Mouse (Mus musculus): ENCODE measurements around the gene Gfod1. TPM values are rescaled to one million over a fixed set of nuclear protein-coding genes. Genes with fewer than 3 reads are reported as not detected.

The Gfod1 gene
- polyA plus RNA-seq, 1 experiment, result 4.4 TPM

DNA sequence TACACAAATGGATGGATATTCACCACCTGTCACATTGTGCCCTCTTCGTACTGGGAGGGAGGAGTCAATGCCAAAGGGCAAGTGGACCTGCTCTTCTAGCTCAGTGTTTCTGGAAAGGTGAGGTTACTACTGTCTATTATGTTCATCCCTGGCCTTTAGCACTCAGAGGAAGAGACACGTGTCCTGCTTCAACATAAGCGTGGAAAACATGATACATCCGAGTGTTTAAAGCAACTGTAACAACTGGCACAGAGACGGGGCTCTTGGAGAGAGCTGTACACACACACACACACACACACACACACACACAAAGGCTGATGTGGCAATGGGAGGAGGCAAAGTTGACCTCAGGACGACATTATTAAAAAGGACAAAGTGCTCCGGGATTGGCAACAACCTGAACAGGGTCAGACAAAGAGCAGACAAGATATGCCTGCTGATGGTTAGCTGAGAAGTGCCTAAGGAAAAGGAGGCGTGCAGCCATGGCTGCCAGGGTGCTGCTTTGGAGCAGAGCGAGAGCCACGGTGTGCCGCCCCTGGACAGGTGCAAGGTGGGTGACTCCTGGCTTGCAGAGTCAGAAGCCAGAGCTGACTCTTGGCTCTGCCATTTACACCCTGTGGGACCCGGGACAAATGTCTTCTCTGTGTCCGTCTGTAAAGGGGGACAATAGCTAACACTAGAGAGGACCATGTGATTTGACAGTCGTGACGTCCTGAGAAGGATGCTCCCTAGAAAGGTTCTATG lies 1.4 kb upstream of the Gfod1 start:
- Histone ChIP-seq H3K27ac (replicated peaks; ENCODE audit: low read depth, low read length) (no peak overlapping the region), H3K4me3 (ENCODE audit: insufficient read depth, low read depth, low read length) (no peak overlapping the region), H3K4me1 (ENCODE audit: control insufficient read depth, insufficient read depth, insufficient read length, low read length) (0 out of 2 replicates have a peak, but pooled peaks cover 2% of the 10 kb centered on the region)

DNA sequence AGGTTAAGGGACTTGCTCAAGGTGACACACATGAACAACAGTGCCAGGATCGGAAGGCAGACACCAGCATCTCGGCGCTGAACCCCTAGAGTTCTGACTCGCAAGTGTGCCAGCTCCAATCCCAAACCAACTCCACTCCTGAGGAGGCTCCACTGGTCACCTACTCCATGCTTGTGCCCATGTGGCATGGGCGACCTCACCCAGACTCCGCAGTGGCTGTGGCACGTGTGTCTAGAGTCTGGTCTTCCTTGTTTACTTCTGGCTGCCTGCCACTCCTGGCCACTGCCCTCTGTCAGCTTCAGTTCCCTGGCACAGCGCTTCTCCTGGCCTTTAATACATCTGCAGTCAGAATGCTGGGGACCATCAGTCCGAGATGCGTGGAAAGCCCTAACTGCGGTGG lies 728 bp upstream of the Gfod1 start:
- peak overlapping the region; percentile 51 for H3K27ac ChIP-seq (replicated peaks; ENCODE audit: low read depth, low read length)

DNA sequence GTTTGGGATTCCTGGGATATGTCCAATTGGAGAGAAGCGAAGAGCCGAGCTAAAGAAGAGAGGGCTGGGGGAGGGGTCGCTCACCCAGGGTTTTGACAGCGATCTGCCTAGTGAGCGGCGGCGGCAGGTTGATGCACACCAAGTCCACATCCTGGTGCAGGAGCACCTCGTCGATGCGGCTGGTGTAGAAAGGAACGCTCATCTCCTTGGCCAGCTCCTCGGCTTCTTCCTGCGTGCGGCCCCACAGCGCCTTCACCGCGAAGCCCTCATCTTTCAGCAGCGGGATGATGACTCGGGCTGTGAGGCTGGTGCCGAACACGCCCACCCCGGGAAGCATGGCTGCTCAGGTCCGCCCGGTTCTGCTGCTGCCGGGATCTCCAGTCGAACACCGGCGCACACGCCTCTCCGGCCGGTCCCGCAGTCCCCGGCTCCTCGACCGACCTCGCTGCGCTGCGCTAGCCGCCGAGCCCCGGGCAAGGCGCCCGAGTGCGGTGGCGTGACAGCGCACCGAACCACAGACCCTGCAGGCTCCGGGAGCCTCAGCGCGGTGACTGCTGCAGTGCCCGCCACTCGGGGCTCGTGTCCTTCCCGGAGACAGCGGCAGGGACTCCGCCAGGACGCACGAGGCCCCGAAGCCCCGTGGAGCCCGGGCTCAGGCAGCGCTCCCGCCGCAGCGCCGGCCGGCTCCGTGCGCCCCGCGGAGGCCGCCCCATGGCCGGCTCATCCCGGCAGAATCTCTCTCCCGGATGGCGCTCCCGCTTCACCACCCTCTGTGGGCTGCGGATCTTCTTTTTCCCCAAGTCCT lies 609 bp downstream of the Gfod1 start:
- Histone ChIP-seq H3K4me1 (ENCODE audit: control insufficient read depth, insufficient read depth, insufficient read length, low read length) (0 out of 2 replicates have a peak, but pooled peaks cover 5% of the 10 kb centered on the region), H3K27ac (replicated peaks; ENCODE audit: low read depth, low read length) (peak overlapping the region; percentile 80), H3K4me3 (ENCODE audit: insufficient read depth, low read depth, low read length) (peak overlapping the region; percentile 94)

More for the DNA sequence above, 728 bp upstream of the Gfod1 start:
- 0 out of 2 replicates have a peak, but pooled peaks cover 5% of the 10 kb centered on the region for H3K4me1 ChIP-seq (ENCODE audit: control insufficient read depth, insufficient read depth, insufficient read length, low read length)
- H3K4me3 ChIP-seq (ENCODE audit: insufficient read depth, low read depth, low read length), result peak overlapping the region; percentile 57

DNA sequence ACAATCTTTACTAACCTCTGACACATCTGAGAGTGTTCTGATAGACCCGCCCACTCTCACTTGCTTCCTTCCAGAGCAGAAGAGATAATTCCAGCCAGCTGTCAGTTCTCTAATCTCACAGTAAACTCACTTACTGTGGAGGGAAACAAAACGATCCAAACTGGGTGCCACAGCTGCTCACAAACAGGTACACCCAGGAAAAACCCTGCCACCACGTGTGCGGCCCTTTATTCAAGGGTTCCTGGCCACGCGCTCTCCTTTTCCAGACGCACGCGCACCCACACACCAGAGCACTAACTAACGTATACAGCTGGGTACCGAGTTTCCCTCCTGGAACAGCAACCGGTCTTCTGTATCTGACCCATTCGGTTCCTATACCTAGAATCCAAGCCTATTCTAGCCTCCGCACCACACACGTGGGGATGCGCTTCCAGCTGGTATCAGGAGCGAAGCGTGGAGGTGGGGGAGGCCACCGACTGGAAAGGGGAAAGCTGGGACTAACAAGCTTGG lies 1.3 kb downstream of the Gfod1 start:
- Histone ChIP-seq H3K4me1 (ENCODE audit: control insufficient read depth, insufficient read depth, insufficient read length, low read length) (peaks cover 6% of the 10 kb centered on the region), H3K4me3 (ENCODE audit: insufficient read depth, low read depth, low read length) (peak overlapping the region; percentile 94), H3K27ac (replicated peaks; ENCODE audit: low read depth, low read length) (peak overlapping the region; percentile 80)

DNA sequence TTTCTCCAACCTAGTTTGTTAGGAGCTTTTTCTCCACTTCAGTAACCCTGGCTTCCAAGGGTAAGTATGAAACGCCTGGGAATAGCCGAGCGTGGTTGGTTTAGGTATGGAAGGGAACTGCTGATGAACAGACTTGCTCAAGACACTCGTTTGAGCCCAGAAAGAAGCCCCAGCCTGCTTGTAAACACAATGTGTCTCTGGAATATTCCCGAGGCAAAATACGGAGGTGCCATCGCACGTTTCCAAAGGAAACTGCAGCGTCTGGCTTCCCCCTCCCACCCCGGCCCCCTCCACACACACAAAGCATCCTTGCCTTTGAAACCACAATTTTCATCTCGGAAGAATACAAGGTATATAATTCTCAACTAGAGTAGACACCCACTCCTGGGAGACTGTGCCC lies 1.7 kb downstream of the Gfod1 start:
- H3K4me1 ChIP-seq (ENCODE audit: control insufficient read depth, insufficient read depth, insufficient read length, low read length), result peaks cover 10% of the 10 kb centered on the region
- H3K4me3 ChIP-seq (ENCODE audit: insufficient read depth, low read depth, low read length), result peak overlapping the region; percentile 94
- peak overlapping the region; percentile 85 for H3K27ac ChIP-seq (replicated peaks; ENCODE audit: low read depth, low read length)

DNA sequence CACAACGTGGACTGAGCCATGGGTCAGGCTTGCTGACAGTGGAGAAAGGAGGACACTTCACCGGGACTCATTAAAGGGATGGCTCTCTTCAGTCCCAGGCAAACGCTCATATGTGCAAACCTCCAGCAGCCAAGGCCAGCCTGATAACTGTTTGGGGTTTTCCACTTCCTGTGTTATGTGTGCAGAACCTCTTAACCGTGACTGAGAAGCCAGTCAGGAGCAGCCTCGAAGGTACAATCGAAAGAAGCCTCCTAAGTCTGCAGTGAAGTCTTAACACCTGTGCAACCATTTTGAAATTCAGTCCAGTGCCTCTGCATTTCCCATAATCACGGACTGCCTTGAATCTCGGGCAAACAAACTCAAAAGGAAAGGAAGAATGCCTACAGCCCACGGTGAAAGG lies 3.1 kb downstream of the Gfod1 start:
- Histone ChIP-seq H3K27ac (replicated peaks; ENCODE audit: low read depth, low read length) (peak overlapping the region; percentile 88), H3K4me1 (ENCODE audit: control insufficient read depth, insufficient read depth, insufficient read length, low read length) (peaks cover 13% of the 10 kb centered on the region), H3K4me3 (ENCODE audit: insufficient read depth, low read depth, low read length) (peak overlapping the region; percentile 65)

DNA sequence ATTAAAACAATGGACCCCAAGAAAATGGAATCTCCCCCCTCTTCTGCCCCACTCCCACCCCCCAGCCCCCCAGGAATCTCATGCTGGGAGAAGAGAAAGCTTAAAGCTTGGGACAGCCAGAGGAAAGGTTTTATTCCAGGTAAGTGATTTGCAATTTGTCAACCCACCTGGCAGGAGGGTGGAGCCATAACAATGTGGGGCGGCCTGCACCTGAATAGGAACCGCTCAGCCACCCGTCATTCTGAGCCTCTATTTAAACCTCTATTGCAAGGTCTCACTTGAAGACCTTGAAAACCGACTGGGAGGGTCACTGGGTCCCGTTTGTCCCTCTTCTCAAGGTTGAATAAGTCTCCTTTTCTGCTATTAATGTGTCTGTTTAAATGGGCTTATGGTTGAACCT lies 3.6 kb downstream of the Gfod1 start:
- H3K4me3 ChIP-seq (ENCODE audit: insufficient read depth, low read depth, low read length), result peak overlapping the region; percentile 65

DNA sequence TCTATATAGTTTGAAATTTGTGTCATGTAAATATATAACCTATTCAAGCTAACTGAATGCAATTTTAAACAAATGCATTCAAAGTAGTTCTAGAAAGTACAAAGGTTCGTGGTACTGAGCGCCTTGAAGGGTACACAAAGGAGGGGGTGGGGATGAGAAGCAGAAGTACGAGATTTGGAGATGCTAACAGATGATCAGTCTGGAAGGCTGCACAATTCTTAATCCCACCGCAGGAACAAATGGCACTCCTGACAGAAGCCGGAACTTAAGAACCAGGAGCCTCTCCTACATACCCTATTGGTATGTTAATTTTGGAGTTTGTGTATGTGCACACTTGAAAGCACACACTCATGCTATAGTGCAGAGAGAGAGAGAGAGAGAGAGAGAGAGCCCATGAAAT lies 4.8 kb downstream of the Gfod1 start:
- H3K4me3 ChIP-seq (ENCODE audit: insufficient read depth, low read depth, low read length), result 0 out of 2 replicates have a peak overlapping the region, but pooled peaks have one; percentile 32
- peaks cover 27% of the 10 kb centered on the region for H3K4me1 ChIP-seq (ENCODE audit: control insufficient read depth, insufficient read depth, insufficient read length, low read length)
- no peak overlapping the region for H3K27ac ChIP-seq (replicated peaks; ENCODE audit: low read depth, low read length)

More for the DNA sequence above, 3.6 kb downstream of the Gfod1 start:
- Histone ChIP-seq H3K27ac (replicated peaks; ENCODE audit: low read depth, low read length) (peak overlapping the region; percentile 88), H3K4me1 (ENCODE audit: control insufficient read depth, insufficient read depth, insufficient read length, low read length) (peaks cover 17% of the 10 kb centered on the region)

DNA sequence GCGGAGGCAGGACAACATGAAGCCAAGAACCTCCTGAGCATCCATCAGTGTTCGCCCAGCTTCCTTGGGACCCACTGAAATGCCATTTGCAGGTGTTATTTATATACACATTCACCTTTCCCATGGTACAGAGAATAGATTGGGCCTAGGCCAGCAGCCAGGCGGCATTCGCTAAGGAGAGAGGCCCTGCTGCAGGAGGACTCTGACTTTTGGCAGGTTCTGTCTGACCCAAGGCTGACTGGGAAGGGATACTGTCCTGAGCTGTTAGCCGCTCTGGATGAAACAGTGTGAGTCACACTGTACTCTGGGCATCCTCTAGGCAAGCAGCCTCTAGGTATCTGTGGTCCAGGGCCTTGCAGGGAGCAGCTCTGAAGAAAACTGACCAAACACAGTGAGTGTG lies 6.4 kb downstream of the Gfod1 start:
- Histone ChIP-seq H3K27ac (replicated peaks; ENCODE audit: low read depth, low read length) (peak overlapping the region; percentile 87), H3K4me1 (ENCODE audit: control insufficient read depth, insufficient read depth, insufficient read length, low read length) (peaks cover 31% of the 10 kb centered on the region), H3K4me3 (ENCODE audit: insufficient read depth, low read depth, low read length) (peak overlapping the region; percentile 4)

DNA sequence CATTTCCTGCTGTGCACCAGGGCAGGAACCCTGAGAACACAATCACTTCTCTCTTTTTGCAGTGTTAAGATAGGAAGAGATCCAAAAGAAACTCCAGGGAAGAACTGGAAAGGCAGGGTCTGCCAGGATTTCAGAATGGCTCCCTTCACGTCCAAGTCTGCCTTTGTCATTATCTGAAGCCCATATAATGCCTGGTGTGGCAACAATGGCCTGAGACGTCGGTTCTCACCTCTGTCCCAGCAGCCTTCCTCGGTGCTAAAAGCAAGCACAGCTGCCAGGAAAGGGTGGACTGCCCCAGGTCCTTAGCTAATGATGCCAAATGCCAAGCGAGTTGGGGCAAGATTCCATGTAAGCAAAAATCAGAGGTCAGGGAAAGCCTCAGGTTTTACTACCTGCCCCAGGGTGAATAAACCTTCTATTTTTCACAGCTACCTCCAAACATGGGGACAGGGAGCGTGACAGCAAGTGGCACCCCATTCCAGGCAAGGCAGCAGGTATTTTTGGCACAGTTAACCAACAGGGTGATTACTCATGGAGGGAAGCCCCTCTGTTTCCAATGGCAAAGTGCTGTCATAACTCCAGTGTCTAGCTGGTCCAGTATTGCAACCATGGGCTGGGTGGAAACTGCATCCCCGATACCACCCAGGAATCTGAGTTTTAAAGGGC lies 7.7 kb downstream of the Gfod1 start:
- Histone ChIP-seq H3K27ac (replicated peaks; ENCODE audit: low read depth, low read length) (peak overlapping the region; percentile 94), H3K4me1 (ENCODE audit: control insufficient read depth, insufficient read depth, insufficient read length, low read length) (peaks cover 30% of the 10 kb centered on the region), H3K4me3 (ENCODE audit: insufficient read depth, low read depth, low read length) (0 out of 2 replicates have a peak overlapping the region, but pooled peaks have one; percentile 1)

DNA sequence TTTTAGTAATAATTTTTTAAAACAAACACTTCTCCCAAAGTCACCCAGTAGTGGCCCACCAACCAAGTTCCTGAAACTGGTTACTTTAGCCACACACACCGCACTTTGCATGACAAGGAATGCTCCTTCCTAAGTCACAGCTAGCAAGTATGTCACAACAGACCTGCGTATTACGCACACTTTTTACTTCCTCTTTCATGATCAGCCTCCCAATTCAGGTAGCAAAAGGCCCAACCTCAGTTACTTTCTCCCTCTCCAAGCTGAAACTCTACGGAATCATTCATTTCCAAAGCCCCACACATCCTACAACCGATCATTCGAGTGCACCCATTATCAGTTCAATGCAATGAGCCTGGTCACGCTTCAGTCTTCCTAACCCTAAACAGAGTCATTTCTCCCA lies 8.3 kb downstream of the Gfod1 start:
- H3K4me1 ChIP-seq (ENCODE audit: control insufficient read depth, insufficient read depth, insufficient read length, low read length), result peaks cover 29% of the 10 kb centered on the region
- H3K27ac ChIP-seq (replicated peaks; ENCODE audit: low read depth, low read length), result peak overlapping the region; percentile 94

DNA sequence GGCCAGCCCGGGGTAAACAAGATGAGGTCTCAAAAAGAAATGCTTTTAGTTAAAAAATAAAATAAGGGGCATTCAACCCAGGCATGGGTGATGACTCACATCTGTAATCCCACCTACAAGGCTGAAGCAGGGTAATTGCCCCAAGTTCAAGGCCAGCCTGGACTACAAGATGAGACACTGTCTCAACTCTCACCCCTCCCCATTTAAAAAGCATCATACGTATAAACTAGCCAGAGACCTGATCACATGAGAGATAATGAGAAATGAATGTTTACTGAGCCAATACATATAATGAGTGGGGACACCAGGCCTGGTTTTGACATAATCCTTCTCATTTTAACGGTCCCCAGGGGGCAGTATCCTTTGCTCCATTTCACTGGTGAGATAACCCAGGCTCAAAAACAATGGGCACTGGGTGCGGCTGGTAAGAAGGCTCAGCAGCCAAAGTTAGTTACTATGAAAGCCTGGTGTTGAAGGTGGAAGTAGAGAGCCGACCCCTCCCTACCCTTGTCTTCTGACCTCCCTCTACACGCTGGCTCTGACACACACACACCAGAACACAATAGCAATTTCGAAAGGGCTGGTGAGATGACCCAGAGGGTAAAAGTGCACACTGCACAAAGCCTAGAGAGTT lies 8.9 kb downstream of the Gfod1 start:
- Histone ChIP-seq H3K27ac (replicated peaks; ENCODE audit: low read depth, low read length) (peak overlapping the region; percentile 94), H3K4me1 (ENCODE audit: control insufficient read depth, insufficient read depth, insufficient read length, low read length) (peaks cover 33% of the 10 kb centered on the region), H3K4me3 (ENCODE audit: insufficient read depth, low read depth, low read length) (no peak overlapping the region)

More for the DNA sequence above, 8.3 kb downstream of the Gfod1 start:
- peak overlapping the region; percentile 17; the same call in 1 of the 2 replicates for H3K4me3 ChIP-seq (ENCODE audit: insufficient read depth, low read depth, low read length)

DNA sequence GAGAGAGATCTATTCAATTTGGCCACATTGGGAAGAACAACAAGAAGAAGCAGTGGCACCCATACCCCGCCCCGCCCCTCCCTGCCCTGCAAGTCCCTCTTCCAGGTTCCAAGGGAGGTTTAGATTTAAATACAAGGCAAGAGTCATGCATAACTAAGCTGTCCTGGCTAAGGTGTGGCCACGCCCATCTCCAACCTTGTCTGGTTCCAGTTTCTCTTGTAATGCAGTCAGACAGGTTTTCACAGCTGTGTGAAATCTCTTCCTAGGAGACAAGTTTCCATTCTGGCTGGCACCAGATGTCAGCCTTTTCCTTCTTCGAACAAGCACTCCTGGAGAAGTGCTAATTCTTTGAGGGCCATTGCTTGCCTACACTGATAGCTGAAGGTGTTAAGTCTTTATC lies 11.1 kb downstream of the Gfod1 start:
- no peak overlapping the region for H3K27ac ChIP-seq (replicated peaks; ENCODE audit: low read depth, low read length)
- peaks cover 50% of the 10 kb centered on the region for H3K4me1 ChIP-seq (ENCODE audit: control insufficient read depth, insufficient read depth, insufficient read length, low read length)
- no peak overlapping the region for H3K4me3 ChIP-seq (ENCODE audit: insufficient read depth, low read depth, low read length)

DNA sequence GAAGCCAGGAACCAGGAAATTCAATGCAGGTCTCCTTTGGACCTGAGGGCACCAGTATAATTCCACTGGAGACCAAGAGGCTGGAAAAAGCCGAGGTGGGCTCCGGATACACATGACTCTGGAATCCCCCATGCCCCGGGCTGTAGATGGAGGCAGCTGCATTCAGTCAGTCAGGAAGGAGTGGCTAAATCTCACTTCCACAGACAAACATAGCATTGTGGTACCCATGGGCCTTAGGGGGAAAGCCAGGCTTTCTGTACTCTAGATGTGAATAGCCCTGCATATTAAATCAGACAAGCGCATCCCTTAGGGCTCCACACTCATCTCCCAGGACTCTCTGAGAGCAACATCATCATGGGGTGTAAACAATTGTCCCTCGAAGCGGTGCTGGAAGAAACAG lies 14.9 kb downstream of the Gfod1 start:
- Histone ChIP-seq H3K27ac (replicated peaks; ENCODE audit: low read depth, low read length) (0 out of 2 replicates have a peak overlapping the region, but pooled peaks have one; percentile 26), H3K4me3 (ENCODE audit: insufficient read depth, low read depth, low read length) (no peak overlapping the region), H3K4me1 (ENCODE audit: control insufficient read depth, insufficient read depth, insufficient read length, low read length) (peaks cover 39% of the 10 kb centered on the region)

All from brown adipose tissue, adult 24 weeks (tissue).